Mouse (Mus musculus) layer of hippocampus, adult 18-20 months (tissue): Measurements from ENCODE around the gene Spsb3. TPM values are rescaled to one million over a fixed set of nuclear protein-coding genes. Genes with fewer than 3 reads are reported as not detected.
A peak's percentile ranks its signal among the peaks of the same experiment; 100 is the strongest.

Experiments used
- DNase-seq, 2 experiments: peaks; one replicate each; pipeline ENCODE4 v3.0.0; 2022; ENCODE audit warnings: low spot score in 2 of 2
- total RNA-seq, 2 experiments: library from RNA; stranded (reverse); gene quantifications; 2 replicates each; pipeline ENCODE4 v1.2.3; 2021

Spsb3 gene
- total RNA-seq, 2 experiments from 2014 or later = 47.5 to 48.3 TPM

DNA sequence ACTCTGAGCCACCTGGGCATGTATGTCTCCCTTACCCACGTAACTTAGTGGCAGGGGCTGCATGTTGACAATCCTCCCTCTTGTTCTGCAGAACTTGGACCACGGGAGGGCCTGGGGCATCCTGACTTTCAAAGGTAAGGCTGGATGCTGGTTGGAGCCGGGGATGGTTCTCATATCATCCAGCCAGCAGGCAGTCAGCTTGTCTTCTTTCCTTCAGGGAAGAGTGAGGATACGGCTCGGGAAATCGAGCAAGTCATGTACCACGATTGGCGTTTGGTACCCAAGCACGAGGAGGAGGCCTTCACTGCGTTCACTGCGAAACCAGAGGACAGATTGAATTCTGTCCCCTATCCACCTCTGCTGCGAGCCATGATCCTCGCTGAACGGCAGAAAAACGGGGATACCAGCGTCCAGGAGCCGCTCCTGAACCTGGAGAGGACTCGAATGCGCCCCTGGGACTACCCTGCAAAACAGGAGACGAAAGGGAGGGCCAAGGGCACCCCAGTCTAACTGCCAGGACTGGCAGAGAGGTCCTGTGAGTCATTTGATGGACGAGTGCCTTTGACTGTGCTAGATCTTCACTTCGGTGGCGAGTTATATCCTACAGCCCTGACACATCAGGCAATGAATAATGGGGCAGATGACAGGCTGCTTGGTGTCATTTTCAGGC, 9.3 kb downstream of the Spsb3 start:
- no peak for DNase-seq

GRCm38 (mm10) chr17:24896241-24896992, 10.0 kb downstream of the Spsb3 start, which contains the start of gene Nme3:
Gene Nme3, plus strand, starts transcription at chr17:24896500.
- peak in 1 of 2 experiments; percentile 80 for DNase-seq

- DNase-seq = no peak
Observed at GRCm38 (mm10) chr17:24896993-24897269, 10.5 kb downstream of the Spsb3 start.

DNA sequence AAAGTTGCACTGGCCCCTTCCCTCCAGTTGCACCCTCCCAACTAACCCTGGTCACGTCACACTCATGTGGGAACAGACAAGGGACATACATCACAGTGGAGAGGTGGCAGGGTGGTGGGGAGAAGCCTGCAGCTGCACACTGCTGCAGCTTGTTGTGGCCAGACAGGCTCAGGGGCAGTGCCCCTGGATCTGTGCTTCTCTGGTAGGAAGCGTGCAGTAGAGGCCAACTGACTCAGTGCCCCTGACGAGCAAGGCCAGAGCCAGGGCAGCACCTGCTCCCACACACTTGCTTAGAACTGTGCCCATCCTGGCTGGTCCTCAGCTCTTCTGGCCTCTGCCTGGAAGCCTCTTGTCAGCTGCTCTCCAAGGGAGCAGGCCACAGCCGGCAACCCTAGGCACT, 11.2 kb downstream of the Spsb3 start:
- DNase-seq = no peak

- DNase-seq = no peak
Observed at GRCm38 (mm10) chr17:24898041-24898854, 11.8 kb downstream of the Spsb3 start.

DNA sequence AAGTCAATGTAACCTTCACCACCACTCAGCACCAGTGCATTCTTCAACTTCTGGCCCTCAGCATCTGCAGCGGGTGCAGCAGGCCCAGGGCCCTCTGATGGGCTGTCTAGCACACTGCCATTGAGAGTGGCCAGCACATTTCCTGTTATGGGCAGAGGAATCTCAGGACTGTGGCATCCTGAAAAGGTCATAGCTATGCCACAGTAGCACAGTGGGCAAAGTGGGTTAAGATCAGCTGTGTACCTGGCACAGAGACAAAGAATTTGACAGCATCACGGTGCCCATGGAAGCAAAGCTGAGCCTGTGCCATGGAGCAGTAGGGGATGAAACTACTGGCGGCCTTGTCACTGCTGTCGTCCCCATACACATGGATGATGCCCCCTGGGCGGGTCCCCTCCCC, 12.7 kb downstream of the Spsb3 start:
- no peak for DNase-seq

DNA sequence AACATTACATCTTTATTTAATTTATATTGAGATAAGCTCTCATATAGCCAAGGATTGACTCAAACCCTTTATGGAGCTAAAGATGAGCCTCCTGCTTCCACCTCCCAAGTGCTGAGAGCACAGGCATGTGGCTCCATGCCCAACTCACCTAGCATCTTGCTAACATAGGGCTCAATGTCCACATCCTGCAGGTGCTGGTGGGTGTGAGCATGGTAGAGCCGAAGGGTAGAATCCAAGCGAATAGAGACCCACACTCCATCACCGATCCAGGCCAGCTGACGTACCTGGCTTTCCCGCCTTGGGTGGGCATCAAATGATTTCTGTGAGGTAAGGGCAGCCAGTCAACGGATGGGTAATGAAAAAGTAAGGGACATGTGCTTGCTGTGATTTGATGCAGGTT, 13.6 kb downstream of the Spsb3 start:
- no peak for DNase-seq

DNA sequence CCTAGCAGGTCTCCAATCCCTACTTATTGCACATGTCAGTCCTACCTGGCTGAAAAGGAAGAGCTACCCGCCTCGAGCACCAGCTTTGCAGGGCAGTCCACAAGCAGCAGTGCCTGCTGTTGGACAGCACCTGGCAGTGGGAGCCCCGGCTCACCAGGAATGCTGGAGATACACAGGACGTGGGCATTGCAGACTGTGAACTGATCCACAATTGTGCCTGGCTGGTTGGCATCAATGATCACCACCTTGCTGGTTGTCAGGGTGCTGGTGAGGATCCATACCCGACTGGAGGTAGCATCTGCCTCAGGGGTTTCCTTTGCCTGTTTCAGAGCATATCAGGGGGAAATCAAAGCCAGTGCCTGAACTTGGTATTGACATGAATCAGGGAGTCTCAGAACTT, 15.7 kb downstream of the Spsb3 start:
- no peak for DNase-seq

GRCm38 (mm10) chr17:24902671-24903474, 16.4 kb downstream of the Spsb3 start:
- DNase-seq = no peak

GRCm38 (mm10) chr17:24903767-24904166, 17.3 kb downstream of the Spsb3 start:
- no peak for DNase-seq

- no peak for DNase-seq
Observed at GRCm38 (mm10) chr17:24907591-24907990, 21.1 kb downstream of the Spsb3 start.

DNA sequence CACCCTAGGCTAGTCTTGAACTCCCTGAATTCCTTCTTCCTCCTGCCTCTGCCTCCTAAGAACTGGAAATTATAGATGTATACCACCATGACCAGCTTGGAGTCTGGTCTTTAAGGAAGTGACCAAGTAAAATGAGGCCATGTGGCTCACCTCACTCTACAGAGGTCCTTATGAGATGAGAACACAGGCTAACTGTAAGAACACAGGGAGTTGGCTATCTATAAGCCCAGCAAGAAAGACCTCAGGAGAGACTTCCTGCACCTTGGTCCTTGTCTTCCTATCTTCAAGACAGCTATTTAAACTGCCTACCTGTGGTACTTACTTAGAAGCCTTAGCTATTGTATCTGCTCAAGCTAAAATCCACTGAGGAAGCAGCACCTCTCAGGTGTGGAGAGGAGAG, 27.5 kb downstream of the Spsb3 start:
- DNase-seq = no peak

DNA sequence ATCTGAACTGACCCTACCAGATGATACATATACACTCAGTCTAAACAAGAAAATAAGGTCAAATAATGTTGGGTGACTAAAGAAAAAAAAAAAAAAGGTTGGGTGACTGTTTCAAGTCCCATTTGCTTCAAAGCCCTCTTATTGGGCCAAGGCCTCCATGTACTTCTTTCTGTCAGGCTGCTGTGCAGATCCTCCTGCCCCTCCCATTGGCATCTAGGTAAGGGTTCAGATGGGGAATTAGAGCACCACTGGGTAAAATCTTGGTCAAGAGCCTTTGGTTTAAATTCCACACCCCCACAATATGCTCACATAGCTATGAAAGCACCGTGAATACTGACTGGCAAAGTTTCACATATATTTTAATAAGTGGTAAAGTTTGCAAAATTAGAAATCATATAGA, 36.8 kb downstream of the Spsb3 start:
- no peak for DNase-seq

GRCm38 (mm10) chr17:24929506-24929905, 43.1 kb downstream of the Spsb3 start:
- no peak for DNase-seq

GRCm38 (mm10) chr17:24932431-24932830, 46.0 kb downstream of the Spsb3 start:
- no peak for DNase-seq

GRCm38 (mm10) chr17:24933163-24933562, 46.7 kb downstream of the Spsb3 start:
- DNase-seq = no peak

DNA sequence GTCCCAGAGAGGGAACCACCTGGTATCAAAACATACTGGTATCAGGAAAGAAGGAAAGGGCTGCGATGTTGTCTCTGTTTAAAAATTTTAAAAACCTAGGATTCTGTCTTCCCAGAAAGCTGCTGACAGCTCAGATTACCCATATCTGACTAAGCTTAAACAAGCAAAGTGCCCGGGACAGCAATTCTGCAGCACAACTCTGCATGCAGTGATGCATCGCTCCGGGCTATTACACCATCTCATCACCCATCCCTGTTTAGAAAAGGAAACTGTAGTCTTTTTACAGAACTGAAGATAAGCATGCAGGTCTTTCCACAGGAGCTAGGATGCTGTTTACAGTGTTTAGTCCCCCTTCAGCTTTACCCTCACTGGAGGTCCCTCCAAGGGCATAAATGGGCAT, 48.5 kb downstream of the Spsb3 start:
- DNase-seq = no peak

DNA sequence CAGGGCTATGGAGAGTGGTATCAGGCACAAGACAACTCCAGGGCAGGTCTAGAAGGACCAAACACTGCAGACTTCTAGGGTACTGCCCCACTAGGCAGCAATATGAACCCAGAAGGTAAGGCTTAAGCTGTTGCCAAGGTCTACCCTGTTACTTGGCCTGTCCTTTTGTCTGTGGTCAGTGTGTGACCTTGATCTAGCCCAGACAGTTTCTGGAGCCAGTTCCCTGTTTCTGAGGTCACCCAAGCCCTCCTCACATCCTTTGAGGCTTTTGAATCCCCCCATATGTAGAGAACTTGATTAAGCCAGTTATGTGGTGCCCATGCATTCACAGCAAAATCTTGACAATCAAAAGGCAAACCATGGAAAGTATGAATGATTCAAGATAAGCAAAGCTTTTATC, 49.2 kb downstream of the Spsb3 start:
- DNase-seq = no peak

DNA sequence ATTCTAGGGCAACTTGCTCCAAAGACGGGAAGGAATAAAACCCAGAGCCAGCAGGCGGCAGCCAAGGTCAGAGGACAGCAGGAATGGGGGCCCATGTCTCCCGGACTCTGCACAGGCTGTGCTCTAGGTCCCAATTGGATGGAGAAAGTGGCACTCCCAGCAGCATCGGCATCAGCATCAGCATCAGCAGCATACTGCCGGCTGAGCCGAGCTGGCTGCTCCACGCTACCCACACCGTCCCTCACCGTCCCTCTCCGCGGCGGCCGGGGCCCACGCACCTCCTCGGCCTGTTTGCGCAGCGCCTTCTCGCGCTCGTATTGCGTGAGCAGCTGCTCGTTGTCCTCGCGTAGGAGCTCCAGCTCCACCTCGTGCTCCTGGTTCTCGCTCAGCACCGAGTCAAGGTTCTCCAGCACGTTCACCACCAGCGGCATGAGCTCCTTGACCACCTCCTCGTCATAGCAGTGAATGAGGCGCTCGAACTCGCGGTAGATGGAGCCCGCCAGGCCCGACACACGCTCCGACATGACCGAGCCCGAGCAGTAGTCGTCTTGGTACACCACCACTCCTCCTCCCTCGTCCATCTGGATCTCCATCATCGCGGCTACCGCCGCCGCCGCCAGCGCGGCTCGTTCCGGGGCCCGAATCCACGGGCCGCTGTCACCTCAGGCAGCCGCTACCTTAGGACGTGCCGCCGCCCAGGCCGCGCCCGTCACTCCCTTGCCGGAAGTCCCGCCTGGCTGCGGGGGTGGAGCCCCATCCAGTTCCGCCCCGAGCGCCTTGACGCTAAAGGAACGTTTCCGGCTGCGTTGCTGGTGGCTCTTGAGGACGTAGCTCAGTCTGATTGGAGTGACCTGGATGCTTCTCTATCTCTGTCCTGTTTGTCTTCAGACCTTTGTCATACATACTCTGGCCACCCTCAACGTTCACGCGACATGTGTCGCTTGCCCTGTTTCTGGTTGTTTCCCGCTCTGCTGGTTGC, 50.1 kb downstream of the Spsb3 start, which contains the start of gene Mapk8ip3:
Mapk8ip3 (minus strand) TSS at position 719 of the 979 bp plus-strand sequence.
- peak; percentile 94 to 97 for DNase-seq

DNA sequence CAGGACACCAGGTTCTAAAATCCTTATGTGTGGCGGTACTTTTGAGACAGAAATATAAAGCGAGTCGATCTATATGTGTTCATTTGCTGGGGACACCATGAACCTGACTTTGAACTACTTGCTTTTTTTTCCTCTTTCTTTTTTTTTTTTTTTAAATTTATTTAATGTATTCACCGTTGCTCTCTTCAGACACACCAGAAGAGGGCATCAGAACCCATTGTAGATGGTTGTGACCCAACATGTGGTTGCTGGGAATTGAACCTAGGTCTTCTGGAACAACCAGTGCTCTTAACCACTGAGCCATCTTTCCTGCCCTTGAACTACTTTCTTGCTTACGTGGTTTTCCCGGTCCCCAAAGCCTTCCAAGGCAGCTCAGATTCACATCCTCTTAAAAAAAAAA, 50.8 kb downstream of the Spsb3 start:
- no peak for DNase-seq
